Mouse (Mus musculus) spleen, postnatal 4 days (tissue): ENCODE results near the gene Ssmem1.

Experiments used
- DNase-seq, 2 experiments: peaks; one replicate each; pipeline ENCODE4 v3.0.0; 2022; ENCODE audit warnings: low spot score in 2 of 2

The Ssmem1 gene

GRCm38 (mm10) chr6:30554092-30554491 is 44.4 kb downstream of the Ssmem1 start:
- no peak for DNase-seq

GRCm38 (mm10) chr6:30554621-30555170 is 45.0 kb downstream of the Ssmem1 start:
- no peak for DNase-seq

GRCm38 (mm10) chr6:30556080-30556479 is 46.4 kb downstream of the Ssmem1 start:
- no peak for DNase-seq

- no peak for DNase-seq
Measured at GRCm38 (mm10) chr6:30559726-30560125, 50.1 kb downstream of the Ssmem1 start.

- no peak for DNase-seq
Measured at GRCm38 (mm10) chr6:30562132-30562531, 52.5 kb downstream of the Ssmem1 start.

DNA sequence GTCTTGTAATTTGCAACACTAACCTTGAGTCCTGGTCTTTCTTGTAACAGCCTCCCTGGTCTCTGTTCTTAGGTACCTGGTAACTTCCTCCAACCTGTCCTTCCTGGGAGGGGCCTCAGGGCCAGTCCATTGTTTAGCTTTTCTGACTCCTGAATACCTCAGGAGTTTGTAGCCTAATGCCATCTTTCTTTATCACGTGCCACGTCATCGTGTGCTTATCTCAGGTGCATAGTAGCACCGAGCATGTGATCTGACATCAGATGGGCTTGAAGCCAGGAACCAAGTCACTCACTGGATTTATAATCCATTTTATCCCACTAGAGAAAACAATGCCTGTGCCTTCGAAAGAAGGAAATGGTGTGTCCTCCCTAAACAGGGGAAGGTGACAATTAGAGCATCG is 53.9 kb downstream of the Ssmem1 start:
- DNase-seq = no peak

DNA sequence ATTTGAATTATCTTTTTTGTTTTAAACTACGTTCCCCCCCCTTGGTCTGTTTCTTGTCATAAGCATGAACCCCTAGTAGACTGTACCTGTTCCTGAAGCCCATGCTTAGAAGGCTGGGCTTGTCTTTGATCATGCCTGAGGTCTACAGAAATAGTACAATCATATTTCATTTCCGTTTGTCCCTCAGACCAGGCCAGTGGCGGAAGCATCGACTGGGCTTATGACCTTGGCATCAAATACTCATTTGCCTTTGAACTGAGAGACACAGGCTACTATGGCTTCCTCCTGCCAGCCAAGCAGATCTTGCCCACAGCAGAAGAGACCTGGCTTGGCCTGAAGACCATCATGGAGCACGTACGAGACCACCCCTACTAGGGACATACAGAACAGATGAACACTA is 54.4 kb downstream of the Ssmem1 start:
- no peak for DNase-seq

GRCm38 (mm10) chr6:30568069-30568468 is 58.4 kb downstream of the Ssmem1 start, which contains the start of gene Cpa4:
Gene Cpa4, plus strand, starts transcription at chr6:30568369.
- DNase-seq = no peak

- DNase-seq = no peak
Measured at GRCm38 (mm10) chr6:30569331-30569730, 59.7 kb downstream of the Ssmem1 start.
